Mouse (Mus musculus) heart, adult 10 weeks (tissue): ENCODE measurements around the gene Klhl12. TPM values are rescaled to one million over a fixed set of nuclear protein-coding genes. Genes with fewer than 3 reads are reported as not detected.

Source experiments
- polyA plus RNA-seq: library from polyadenylated mRNA; stranded (reverse); fragments of 350-450 nt; fragmentation: Illumina TruSeq; extraction: RNeasy Lipid Tissue Mini Kit (QIAGEN cat#74804); gene quantifications from one replicate; pipeline ENCODE4 v1.2.3, GENCODE M21; 2014; ENCODE audit warnings: low read depth, low replicate concordance

Gene Klhl12
- polyA plus RNA-seq = 21.7 TPM

DNA sequence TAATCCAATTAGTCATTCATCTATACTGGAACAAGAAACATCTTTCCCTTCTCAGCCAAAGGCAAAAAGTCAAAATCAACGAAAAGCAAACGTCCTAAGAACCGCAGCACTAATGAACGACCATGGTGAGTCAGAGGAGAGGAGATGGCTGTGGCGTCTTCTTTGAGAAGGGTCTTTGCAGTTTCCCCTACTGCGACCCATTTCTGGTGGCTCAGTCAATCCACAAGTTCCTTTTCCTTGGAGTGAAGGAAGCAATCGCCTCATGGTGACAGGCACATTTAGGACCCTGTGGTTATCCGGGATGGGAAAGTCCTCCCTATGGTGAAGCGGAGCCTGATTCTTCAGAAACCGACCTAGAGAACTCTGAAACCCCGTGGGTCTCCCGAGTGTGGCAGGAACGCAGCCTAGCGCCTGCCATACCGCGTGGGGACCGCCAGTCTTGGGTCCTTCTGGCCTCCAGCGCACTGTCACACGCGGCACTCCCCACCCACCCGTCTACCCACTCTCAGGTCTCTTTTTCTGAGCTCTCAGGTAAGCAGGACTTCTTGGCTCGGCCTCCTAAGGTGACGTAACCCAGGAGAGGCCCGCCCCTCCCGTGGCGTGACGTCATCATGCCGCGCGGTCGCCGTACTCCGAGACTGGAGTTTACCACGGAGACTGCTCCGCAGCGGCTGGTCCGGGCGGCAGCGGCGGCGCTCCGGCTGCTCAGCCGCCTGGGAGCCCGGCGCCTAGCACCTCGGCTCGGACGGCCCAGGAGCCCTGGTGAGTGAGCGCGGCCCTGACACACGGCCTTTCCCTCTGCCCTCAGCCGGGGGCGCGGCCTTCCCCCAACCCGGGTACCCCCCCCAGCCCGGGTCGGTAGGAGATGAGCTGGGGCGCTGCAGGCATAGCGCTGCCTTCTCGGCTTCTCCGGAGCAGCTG is at the start of gene Klhl12:
Klhl12 (plus strand) TSS at position 628 of the 921 bp plus-strand sequence.

DNA sequence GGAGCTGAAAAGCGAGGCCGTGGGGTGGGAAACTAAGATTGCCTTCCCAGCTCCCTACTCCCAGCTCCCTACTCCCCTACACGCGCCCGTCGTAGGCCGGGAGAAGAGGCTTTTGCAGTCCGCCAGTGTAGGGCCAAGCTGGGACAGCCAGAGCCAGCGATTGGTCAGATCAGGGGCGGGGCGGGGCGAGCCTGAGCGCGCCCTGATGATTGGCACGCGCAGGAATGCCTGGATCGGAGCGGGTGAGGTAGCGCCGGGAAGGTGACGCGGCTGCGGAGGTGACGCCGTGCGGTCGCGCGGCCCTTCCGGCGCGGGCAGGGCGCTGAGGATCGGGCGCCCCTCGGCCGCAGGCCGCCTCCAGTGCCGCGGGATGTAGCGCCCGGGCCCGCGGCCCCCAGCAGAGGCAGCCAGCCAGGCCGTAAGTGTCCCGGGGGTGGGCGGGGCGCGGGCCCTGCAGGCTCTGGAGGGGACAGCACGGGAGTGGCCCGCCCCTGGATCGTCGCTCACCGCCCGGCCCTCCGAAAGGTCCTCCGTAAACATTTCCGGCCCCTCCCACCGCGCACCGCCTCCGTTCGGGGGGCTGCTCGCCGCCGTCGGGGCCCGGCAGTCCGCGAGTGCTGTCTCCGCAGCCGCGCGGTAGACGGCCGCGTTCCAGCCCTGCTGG is 40.0 kb upstream of the Klhl12 start, which contains the start of gene Adipor1:
Adipor1 (plus strand) TSS at position 211 of the 664 bp plus-strand sequence.

GRCm38 (mm10) chr1:134494428-134495215 is 39.3 kb downstream of the Klhl12 start, which contains the start of gene Rabif:
TSS of gene Rabif (plus strand) at chr1:134494648.

Other genes starting within 250 kb of the Klhl12 start
- 9.8 TPM for gene Adora1, start 220.1 kb upstream of the Klhl12 start, polyA plus RNA-seq
- not detected for gene Myog, start 165.5 kb upstream of the Klhl12 start, polyA plus RNA-seq
- gene Ppfia4, start 122.6 kb upstream of the Klhl12 start, polyA plus RNA-seq = 1.8 TPM
- 14.8 TPM for gene Tmem183a, start 93.6 kb upstream of the Klhl12 start, polyA plus RNA-seq
- not detected for gene 4933406M09Rik, start 69.6 kb upstream of the Klhl12 start, polyA plus RNA-seq
- gene Cyb5r1, start 50.0 kb upstream of the Klhl12 start, polyA plus RNA-seq = 30.1 TPM
- 114 TPM for gene Adipor1, start 40.2 kb upstream of the Klhl12 start, polyA plus RNA-seq
- gene Rabif, start 39.1 kb downstream of the Klhl12 start, polyA plus RNA-seq = 11.0 TPM
- not detected for gene Mgat4e, start 94.2 kb downstream of the Klhl12 start, polyA plus RNA-seq
- gene Kdm5b, start 104.6 kb downstream of the Klhl12 start, polyA plus RNA-seq = 5.4 TPM
- not detected for gene Syt2, start 191.1 kb downstream of the Klhl12 start, polyA plus RNA-seq